8 mouse cellular contexts compared by ENCODE assay signal in the genomic region with DNA sequence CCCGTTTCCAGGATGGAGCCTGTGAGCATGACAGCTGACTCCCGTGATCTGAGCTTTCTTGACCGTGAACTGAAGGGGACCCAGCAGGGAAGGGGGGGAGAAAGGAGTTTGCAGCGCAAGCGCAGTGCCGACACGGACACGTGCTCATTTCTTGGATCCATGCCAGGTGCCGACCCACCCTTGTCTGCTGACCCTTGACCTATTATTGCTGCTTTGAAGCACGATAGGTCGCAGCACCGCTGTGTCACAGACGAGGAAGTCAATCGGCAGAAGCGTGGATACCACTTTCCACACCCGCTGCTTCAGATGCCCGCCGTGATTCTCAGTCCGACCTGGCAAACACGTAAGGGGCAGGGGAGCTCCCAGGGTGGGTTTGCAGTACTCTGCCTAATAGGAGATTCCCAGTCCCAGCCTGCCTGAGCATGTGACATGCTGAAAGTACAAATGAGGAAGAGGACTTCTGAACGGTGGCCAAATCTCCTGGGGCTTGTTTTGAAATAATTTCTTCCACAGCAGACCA. TPM values are rescaled to one million over a fixed set of nuclear protein-coding genes. Genes with fewer than 3 reads are reported as not detected.
A peak's percentile ranks its signal among the peaks of the same experiment; 100 is the strongest.
DNase-seq lines count a peak whose midpoint lies in the region; ATAC-seq and TF ChIP-seq lines count a peak whose summit lies in the region.

No protein-coding gene starts in this region.

- H3K27me3 ChIP-seq in embryonic facial prominence, embryonic 11.5 days (ENCODE audit: control insufficient read depth, insufficient read depth, low read length) = no peaks in the 10 kb centered on the region
- H3K27me3 ChIP-seq in intestine, embryonic 14.5 days (replicated peaks; ENCODE audit: control insufficient read depth, insufficient read depth, low read length) = no peaks in the 10 kb centered on the region

- no peak for TF ChIP-seq CTCF in bone marrow macrophage, adult 2 months (IDR thresholded peaks at IDR 0.05; ENCODE audit: low read depth, low read length)

- peak overlapping the region; percentile 44 for H3K4me3 ChIP-seq in bone marrow macrophage, adult 2 months (ENCODE audit: insufficient read depth, low read length)
- no peak overlapping the region for H3K4me3 ChIP-seq in embryonic facial prominence, embryonic 11.5 days (ENCODE audit: low read depth, low read length)
- no peak overlapping the region for H3K4me3 ChIP-seq in intestine, embryonic 14.5 days (ENCODE audit: low read depth, low read length)

- no peaks in the 10 kb centered on the region for H3K36me3 ChIP-seq in embryonic facial prominence, embryonic 11.5 days (replicated peaks; ENCODE audit: control insufficient read depth, insufficient read depth, low read depth, low read length)
- no peaks in the 10 kb centered on the region for H3K36me3 ChIP-seq in intestine, embryonic 14.5 days (ENCODE audit: control insufficient read depth, insufficient read depth, low read length)

- TF ChIP-seq POLR2A in bone marrow macrophage, adult 2 months (IDR thresholded peaks at IDR 0.05; ENCODE audit: borderline replicate concordance, low read depth, low read length) = no peak

- H3K27ac ChIP-seq in bone marrow macrophage, adult 2 months (ENCODE audit: insufficient read depth, low read depth, low read length) = peak overlapping the region; percentile 99
- H3K27ac ChIP-seq in embryonic facial prominence, embryonic 11.5 days (replicated peaks; ENCODE audit: low read depth, low read length) = no peak overlapping the region
- no peak overlapping the region for H3K27ac ChIP-seq in intestine, embryonic 14.5 days (ENCODE audit: low read depth)

- peaks cover 79% of the 10 kb centered on the region for H3K4me1 ChIP-seq in bone marrow macrophage, adult 2 months (ENCODE audit: control insufficient read depth, insufficient read depth, low read length)
- H3K4me1 ChIP-seq in embryonic facial prominence, embryonic 11.5 days (ENCODE audit: control insufficient read depth, insufficient read depth, low read length) = no peaks in the 10 kb centered on the region
- H3K4me1 ChIP-seq in intestine, embryonic 14.5 days (replicated peaks; ENCODE audit: control insufficient read depth, insufficient read depth, low read length) = 0 out of 2 replicates have a peak, but pooled peaks cover 6% of the 10 kb centered on the region

- DNase-seq in layer of hippocampus, adult 9-11 months = peak; percentile 59
- no peak for DNase-seq in layer of hippocampus, adult 9-10 months (ENCODE audit: low spot score)
- peak; percentile 22 for DNase-seq in embryonic facial prominence, embryonic 11.5 days (ENCODE audit: low spot score)
- DNase-seq in intestine, embryonic 14.5 days (ENCODE audit: low spot score) = no peak
- no peak for DNase-seq in urinary bladder, postnatal 10 days (ENCODE audit: low spot score)

- no peak overlapping the region for H3K9ac ChIP-seq in embryonic facial prominence, embryonic 11.5 days (replicated peaks; ENCODE audit: low read length)
- H3K9ac ChIP-seq in intestine, embryonic 14.5 days (ENCODE audit: low read length) = no peak overlapping the region

- no peaks in the 10 kb centered on the region for H3K9me3 ChIP-seq in embryonic facial prominence, embryonic 11.5 days (replicated peaks; ENCODE audit: control insufficient read depth, low read length)
- no peaks in the 10 kb centered on the region for H3K9me3 ChIP-seq in intestine, embryonic 14.5 days (ENCODE audit: control insufficient read depth, low read length)

- WGBS in embryonic facial prominence, embryonic 11.5 days = 58% methylated on average over 21 of the region's 21 CpGs
- 51% methylated on average over 21 of the region's 21 CpGs for WGBS in intestine, embryonic 14.5 days

- H3K4me2 ChIP-seq in embryonic facial prominence, embryonic 11.5 days (ENCODE audit: low read depth, low read length) = no peak overlapping the region
- H3K4me2 ChIP-seq in intestine, embryonic 14.5 days (ENCODE audit: low read length) = peak overlapping the region; percentile 11; the same call in 1 of the 2 replicates

- no peak for ATAC-seq in embryonic facial prominence, embryonic 11.5 days (replicated peaks; ENCODE audit: insufficient number of reproducible peaks, low FRiP score, low TSS enrichment, low read depth)
- ATAC-seq in intestine, embryonic 14.5 days (replicated peaks; ENCODE audit: low FRiP score, low TSS enrichment, low read depth) = 0 out of 2 replicates have a peak, but pooled peaks have one; percentile 43
- ATAC-seq in megakaryocyte, adult 5-6 weeks (ENCODE audit: poor library complexity, severe bottlenecking) = peak; percentile 33
- ATAC-seq in inflammation-experienced regulatory T-cells, adult 6 months = no peak

RNA-seq across cellular contexts. Expression of a gene that starts 15.9 kb away (rescaled TPM):
- polyA plus RNA-seq in bone marrow macrophage, adult 2 months (2012; ENCODE audit: insufficient read depth, insufficient read length, missing spikeins) = 256 and 264 TPM in 2 replicates
- 14.9 and 15.5 TPM in 2 replicates for polyA plus RNA-seq in embryonic facial prominence, embryonic 11.5 days (2014; fragmentation: Nextera tagmentation; extraction: Ambion mirVana)
- 7.4 and 10.4 TPM in 2 replicates for polyA plus RNA-seq in intestine, embryonic 14.5 days (2014; fragmentation: Nextera tagmentation; extraction: Ambion mirVana)
- total RNA-seq in megakaryocyte, adult 5-6 weeks (2015) = 215 and 219 TPM in 2 replicates
- 83.1 and 85.6 TPM in 2 replicates for total RNA-seq in megakaryocyte, adult 5-6 weeks (2017)
- polyA plus RNA-seq in inflammation-experienced regulatory T-cells, adult 6 months (2017; shearing (Covaris generic)) = 100 to 1,000 TPM; 136 to 203 (median 170) TPM

RNA-seq across cellular contexts. Expression of a gene that starts 35.0 kb away (rescaled TPM):
- polyA plus RNA-seq in bone marrow macrophage, adult 2 months (2012; ENCODE audit: insufficient read depth, insufficient read length, missing spikeins) = 98.6 and 100 TPM in 2 replicates
- 38.0 and 41.1 TPM in 2 replicates for polyA plus RNA-seq in embryonic facial prominence, embryonic 11.5 days (2014; fragmentation: Nextera tagmentation; extraction: Ambion mirVana)
- 36.4 and 46.1 TPM in 2 replicates for polyA plus RNA-seq in intestine, embryonic 14.5 days (2014; fragmentation: Nextera tagmentation; extraction: Ambion mirVana)
- total RNA-seq in megakaryocyte, adult 5-6 weeks (2015) = 69.0 and 83.8 TPM in 2 replicates
- total RNA-seq in megakaryocyte, adult 5-6 weeks (2017) = 40.1 and 40.6 TPM in 2 replicates
- polyA plus RNA-seq in inflammation-experienced regulatory T-cells, adult 6 months (2017; shearing (Covaris generic)) = 10 to 100 TPM; 10.4 to 14.3 (median 12.3) TPM

Comparison
In these comparisons a context has a peak if more than half of its experiments do, and no peak if none do; other contexts are left out.
1. DNase-seq: peak in layer of hippocampus, adult 9-11 months (single experiment) and embryonic facial prominence, embryonic 11.5 days (single experiment); none in layer of hippocampus, adult 9-10 months (single experiment), intestine, embryonic 14.5 days (single experiment) and urinary bladder, postnatal 10 days (single experiment).
2. ATAC-seq: peak in intestine, embryonic 14.5 days (single experiment) and megakaryocyte, adult 5-6 weeks (single experiment); none in embryonic facial prominence, embryonic 11.5 days (single experiment) and inflammation-experienced regulatory T-cells, adult 6 months (single experiment).